Mouse (Mus musculus): ENCODE results near the gene Pwwp2b.

Pwwp2b gene

GRCm38 (mm10) chr7:139266431-139266830, 18.1 kb downstream of the Pwwp2b start:
- peak; percentile 62 to 75 for DNase-seq

- peak in 1 of 2 experiments; percentile 44 for DNase-seq
Observed at GRCm38 (mm10) chr7:139266886-139267870, 18.9 kb downstream of the Pwwp2b start.

GRCm38 (mm10) chr7:139270738-139271137, 22.5 kb downstream of the Pwwp2b start:
- DNase-seq = no peak

- no peak for DNase-seq
Observed at GRCm38 (mm10) chr7:139271871-139272270, 23.6 kb downstream of the Pwwp2b start.

- no peak for DNase-seq
Observed at GRCm38 (mm10) chr7:139272639-139273396, 24.5 kb downstream of the Pwwp2b start.

GRCm38 (mm10) chr7:139273397-139273719, 25.1 kb downstream of the Pwwp2b start:
- DNase-seq = peak in 1 of 2 experiments; percentile 30

- DNase-seq = no peak
Observed at GRCm38 (mm10) chr7:139275586-139275985, 27.3 kb downstream of the Pwwp2b start.

- no peak for DNase-seq
Observed at GRCm38 (mm10) chr7:139276150-139276549, 27.9 kb downstream of the Pwwp2b start.

- DNase-seq = no peak
Observed at GRCm38 (mm10) chr7:139277536-139277935, 29.3 kb downstream of the Pwwp2b start.

GRCm38 (mm10) chr7:139279571-139279970, 31.3 kb downstream of the Pwwp2b start:
- no peak for DNase-seq

- peak; percentile 41 to 54 for DNase-seq
Observed at GRCm38 (mm10) chr7:139280044-139280443, 31.8 kb downstream of the Pwwp2b start.

- peak in 1 of 2 experiments; percentile 39 for DNase-seq
Observed at GRCm38 (mm10) chr7:139281195-139281594, 32.9 kb downstream of the Pwwp2b start.

- no peak for DNase-seq
Observed at GRCm38 (mm10) chr7:139282037-139282436, 33.8 kb downstream of the Pwwp2b start.

GRCm38 (mm10) chr7:139285295-139285943, 37.1 kb downstream of the Pwwp2b start:
- no peak for DNase-seq

- no peak for DNase-seq
Observed at GRCm38 (mm10) chr7:139288540-139288939, 40.3 kb downstream of the Pwwp2b start.

GRCm38 (mm10) chr7:139293350-139293749, 45.1 kb downstream of the Pwwp2b start:
- DNase-seq = no peak

GRCm38 (mm10) chr7:139294076-139294475, 45.8 kb downstream of the Pwwp2b start:
- no peak for DNase-seq

- no peak for DNase-seq
Observed at GRCm38 (mm10) chr7:139295653-139296052, 47.4 kb downstream of the Pwwp2b start.

GRCm38 (mm10) chr7:139296552-139297100, 48.3 kb downstream of the Pwwp2b start:
- no peak for DNase-seq

GRCm38 (mm10) chr7:139298446-139298845, 50.2 kb downstream of the Pwwp2b start:
- DNase-seq = peak in 1 of 2 experiments; percentile 44

GRCm38 (mm10) chr7:139299424-139299823, 51.1 kb downstream of the Pwwp2b start:
- DNase-seq = peak; percentile 96 to 99

GRCm38 (mm10) chr7:139300423-139300822, 52.1 kb downstream of the Pwwp2b start:
- peak; percentile 92 to 96 for DNase-seq

GRCm38 (mm10) chr7:139301505-139301904, 53.2 kb downstream of the Pwwp2b start:
- no peak for DNase-seq

Data from cerebellum, postnatal 14 days (tissue).